Mouse (Mus musculus): Measurements from ENCODE around the gene Hist1h3g.
A peak's percentile ranks its signal among the peaks of the same experiment; 100 is the strongest.

Hist1h3g gene

DNA sequence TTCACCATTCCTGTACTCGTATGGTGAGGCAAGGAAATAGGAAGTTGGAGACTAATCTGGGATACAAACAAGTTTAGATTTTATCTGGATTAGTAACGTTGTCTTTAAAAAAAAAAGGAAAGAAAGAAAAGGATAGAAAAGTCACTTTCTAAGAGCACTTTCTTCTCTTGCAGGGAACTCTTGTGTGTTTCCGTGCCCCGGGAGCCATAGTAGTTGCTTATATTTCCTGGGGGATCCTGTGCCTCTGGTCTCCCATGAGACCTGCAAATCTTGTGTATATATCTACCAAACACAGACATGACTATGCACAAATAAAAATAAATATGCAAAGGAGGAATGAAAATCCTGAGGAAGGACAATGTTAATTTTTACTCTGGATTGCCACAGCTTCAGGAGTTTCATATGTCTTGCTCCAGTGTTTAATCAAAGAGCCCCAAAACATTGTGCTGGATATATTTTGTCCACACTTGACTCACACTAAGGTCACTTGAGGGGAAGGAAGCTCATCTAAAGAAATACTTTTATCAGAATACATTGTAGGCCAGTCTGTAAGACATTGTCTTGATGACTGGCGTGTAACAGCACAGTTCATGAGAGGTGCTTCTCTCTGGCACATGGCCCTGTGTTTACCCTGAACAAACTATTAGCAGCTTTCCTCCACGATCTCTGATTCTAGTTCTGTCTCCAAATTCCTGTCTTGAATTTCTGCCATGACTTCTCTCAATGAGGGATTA lies 41.9 kb downstream of the Hist1h3g start:
- DNase-seq (ENCODE audit: low spot score in 2 of 2): peak in 1 of 2 experiments; percentile 47

DNA sequence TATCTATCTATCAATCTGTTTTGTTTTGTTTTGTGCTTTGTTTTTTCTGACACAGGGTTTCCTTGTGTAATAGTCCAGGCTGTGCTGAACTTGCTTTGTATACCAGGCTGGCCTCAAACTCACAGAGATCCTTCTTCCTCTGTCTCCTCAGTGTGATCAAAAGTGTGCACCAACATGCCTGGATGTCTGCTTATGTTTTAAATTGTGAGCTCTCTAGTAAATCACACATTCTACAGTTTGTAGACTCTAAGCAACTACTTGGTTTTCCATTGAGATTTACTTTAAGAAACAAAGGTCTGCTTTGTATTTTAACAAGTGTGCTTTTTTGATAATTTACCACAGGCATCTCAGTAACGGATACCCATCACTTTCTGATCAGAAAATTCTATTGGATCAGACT lies 42.6 kb downstream of the Hist1h3g start:
- DNase-seq (ENCODE audit: low spot score in 2 of 2): no peak

DNA sequence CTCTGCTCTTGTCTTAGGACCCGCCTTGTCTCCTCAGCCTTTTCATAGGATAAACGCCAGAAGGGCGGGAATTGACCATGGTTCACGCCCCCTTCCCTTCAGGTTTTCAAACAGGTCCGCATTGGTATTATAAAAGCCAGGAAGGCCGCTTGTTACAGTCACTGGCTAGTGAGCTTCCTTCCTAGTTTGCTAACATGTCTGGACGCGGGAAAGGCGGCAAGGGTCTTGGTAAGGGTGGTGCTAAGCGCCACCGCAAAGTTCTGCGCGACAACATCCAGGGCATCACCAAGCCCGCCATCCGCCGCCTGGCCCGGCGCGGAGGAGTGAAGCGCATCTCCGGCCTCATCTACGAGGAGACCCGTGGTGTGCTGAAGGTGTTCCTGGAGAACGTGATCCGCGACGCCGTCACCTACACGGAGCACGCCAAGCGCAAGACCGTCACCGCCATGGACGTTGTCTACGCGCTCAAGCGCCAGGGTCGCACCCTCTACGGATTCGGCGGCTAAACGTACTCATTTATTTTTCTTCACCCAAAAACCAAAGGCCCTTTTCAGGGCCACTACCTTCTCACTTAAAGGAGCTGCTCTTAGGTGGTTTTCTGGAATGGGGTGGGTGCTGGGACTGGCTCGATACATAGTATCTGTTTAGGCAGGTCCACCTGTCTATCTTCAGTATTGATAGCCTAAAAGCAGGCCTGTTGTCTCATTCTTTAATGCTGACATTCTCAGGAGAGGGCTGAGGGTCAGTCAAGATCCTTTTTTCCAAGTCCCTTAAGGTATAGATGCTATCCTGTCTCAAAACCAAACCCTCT lies 46.4 kb downstream of the Hist1h3g start, which contains the start of gene Hist1h4d:
Gene Hist1h4d, plus strand, starts transcription at position 191 of the 811 bp plus-strand sequence.
- peak; percentile 93 to 97 for DNase-seq (ENCODE audit: low spot score in 2 of 2)

DNA sequence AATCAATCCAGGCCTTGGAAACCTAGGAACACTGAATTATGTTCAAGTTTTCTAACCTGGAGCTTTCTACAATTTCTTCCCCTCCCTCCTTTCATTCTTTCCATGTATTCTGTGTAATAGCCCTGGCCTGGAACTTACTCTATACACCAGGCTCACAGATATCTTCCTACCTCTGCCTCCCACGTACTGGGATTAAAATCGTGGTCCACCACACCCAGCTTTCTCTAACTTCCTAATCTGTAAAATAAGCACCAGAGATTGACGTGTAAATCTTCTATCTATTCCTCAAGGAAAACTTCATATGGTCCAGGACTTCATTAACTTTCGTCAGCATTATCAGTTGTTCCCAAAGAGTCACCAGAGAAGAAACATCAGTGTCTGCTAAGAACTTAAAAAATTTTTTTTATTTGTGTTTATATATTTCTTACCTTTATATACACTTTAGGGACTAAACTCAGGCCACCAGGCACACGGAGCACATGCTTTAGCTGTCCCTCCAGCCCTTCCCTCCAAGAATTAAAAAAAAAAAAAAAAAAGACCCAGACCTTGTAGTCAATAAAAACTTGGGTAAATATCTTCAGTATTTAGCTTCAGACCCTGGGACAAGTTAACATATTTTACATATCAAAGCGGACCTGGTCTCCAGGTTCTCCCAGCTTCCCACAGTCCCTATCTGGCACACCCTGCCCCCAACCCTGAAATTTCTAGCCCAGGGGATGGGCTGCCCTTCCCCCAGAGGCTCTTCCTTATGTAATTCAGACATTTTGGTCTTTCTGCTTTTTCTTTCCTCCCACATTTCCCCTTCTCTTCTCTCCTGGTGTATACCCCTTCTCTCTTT lies 47.2 kb downstream of the Hist1h3g start:
- peak; percentile 28 to 40 for DNase-seq (ENCODE audit: low spot score in 2 of 2)

DNA sequence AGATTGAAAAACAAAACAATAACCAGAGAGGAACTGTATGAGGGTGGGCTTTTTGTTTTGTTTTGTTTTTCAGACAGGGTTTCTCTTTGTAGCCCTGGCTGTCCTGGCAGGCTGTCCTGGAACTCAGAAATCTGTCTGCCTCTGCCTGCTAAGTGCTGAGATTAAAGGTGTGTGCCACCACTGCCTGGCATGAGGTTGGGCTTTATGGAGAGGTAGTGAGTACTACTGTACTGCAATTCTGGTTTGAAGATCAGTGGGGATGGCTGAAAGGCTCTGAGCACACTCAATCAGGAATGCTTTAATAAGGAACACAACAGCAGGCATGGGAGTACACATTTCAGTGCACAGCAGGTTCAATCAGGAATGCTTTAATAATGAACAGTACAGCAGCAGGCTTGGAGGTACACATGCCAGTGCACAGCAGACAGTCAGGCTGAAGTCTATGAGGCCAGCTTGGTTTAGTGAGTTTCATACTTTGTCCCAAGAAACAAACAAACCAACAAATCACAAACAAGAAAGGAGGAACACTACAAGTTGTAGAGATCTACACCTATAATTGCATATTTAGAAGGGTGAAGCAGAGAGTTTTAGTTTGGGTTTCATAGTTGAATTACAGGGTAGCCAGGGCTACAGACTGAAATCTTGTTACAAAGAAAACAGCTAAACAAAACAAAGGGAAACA lies 48.3 kb downstream of the Hist1h3g start:
- DNase-seq (ENCODE audit: low spot score in 2 of 2): peak; percentile 38 to 44

DNA sequence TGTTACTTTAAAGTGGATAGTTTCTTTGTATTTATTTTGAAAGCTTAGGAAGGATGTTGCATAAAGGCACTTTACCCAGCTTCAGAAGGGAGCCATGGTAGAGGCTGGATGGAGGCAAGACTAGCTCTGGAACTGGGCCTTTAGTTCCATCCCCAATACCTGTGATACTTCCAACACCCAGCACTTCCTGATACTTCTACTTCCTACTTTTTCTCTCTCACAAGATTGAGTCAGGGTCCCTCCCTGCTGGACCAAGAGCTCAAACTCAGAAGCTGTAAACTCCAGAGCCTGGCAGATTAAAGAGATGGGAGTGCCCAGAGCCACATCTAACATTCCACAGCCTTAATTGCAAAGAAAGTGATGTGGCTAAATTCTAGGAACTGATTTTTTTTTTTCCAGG lies 49.1 kb downstream of the Hist1h3g start:
- peak in 1 of 2 experiments; percentile 37 for DNase-seq (ENCODE audit: low spot score in 2 of 2)

DNA sequence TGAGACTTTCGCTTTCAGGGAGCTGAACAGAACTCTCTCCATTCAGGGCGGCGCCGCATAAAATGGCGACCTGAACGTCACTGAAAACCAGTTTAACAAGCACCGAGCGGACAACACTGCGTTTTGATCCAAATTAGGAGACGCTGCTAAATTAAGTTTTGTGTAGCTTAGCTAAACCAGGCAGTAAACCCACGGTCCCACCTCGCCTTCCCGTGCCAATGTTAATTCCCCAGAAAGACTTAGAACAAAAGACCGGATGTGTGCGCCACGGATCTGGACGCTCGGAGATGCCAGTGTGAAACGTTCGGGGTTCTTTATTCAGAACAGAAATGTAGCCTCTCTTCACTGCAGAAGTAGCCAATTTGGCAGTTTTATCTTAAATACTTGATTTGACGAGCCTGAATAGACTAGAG lies 49.8 kb downstream of the Hist1h3g start:
- DNase-seq (ENCODE audit: low spot score in 2 of 2): peak; percentile 78 to 86
